Mouse (Mus musculus): ENCODE measurements at regions not wholly inside any gene's neighbourhood (a gene's known extent, or its start where the extent isn't known, plus 50 kb on each side); places are given as distances from the start of the nearest gene placed in this dataset.
A peak's percentile ranks its signal among the peaks of the same experiment; 100 is the strongest.

- DNase-seq (ENCODE audit: low read depth), result peak; percentile 56
- TF ChIP-seq CTCF (IDR thresholded peaks at IDR 0.05; ENCODE audit: borderline replicate concordance, extremely low read depth, insufficient read depth, insufficient read length), result no peak
- TF ChIP-seq POLR2A (IDR thresholded peaks at IDR 0.05; ENCODE audit: borderline replicate concordance, extremely low read depth, insufficient read depth, insufficient read length, poor library complexity, severe bottlenecking), result no peak
These were observed 420.3 kb upstream of the Cdh6 start for GRCm38 (mm10) chr15:13593823-13594222.

GRCm38 (mm10) chr15:13590864-13591263, 417.4 kb upstream of the Cdh6 start:
- no peak for TF ChIP-seq POLR2A (IDR thresholded peaks at IDR 0.05; ENCODE audit: borderline replicate concordance, extremely low read depth, insufficient read depth, insufficient read length, poor library complexity, severe bottlenecking)
- no peak for TF ChIP-seq CTCF (IDR thresholded peaks at IDR 0.05; ENCODE audit: borderline replicate concordance, extremely low read depth, insufficient read depth, insufficient read length)
- no peak for DNase-seq (ENCODE audit: low read depth)

GRCm38 (mm10) chr15:13583300-13583699, 409.8 kb upstream of the Cdh6 start:
- TF ChIP-seq POLR2A (IDR thresholded peaks at IDR 0.05; ENCODE audit: borderline replicate concordance, extremely low read depth, insufficient read depth, insufficient read length, poor library complexity, severe bottlenecking), result no peak
- TF ChIP-seq CTCF (IDR thresholded peaks at IDR 0.05; ENCODE audit: borderline replicate concordance, extremely low read depth, insufficient read depth, insufficient read length), result no peak

GRCm38 (mm10) chr15:13582134-13582533, 408.7 kb upstream of the Cdh6 start:
- no peak for DNase-seq (ENCODE audit: low read depth)
- TF ChIP-seq POLR2A (IDR thresholded peaks at IDR 0.05; ENCODE audit: borderline replicate concordance, extremely low read depth, insufficient read depth, insufficient read length, poor library complexity, severe bottlenecking), result no peak

More at GRCm38 (mm10) chr15:13583300-13583699, 409.8 kb upstream of the Cdh6 start:
- peak; percentile 42 for DNase-seq (ENCODE audit: low read depth)

GRCm38 (mm10) chr15:13573621-13574020, 400.1 kb upstream of the Cdh6 start:
- TF ChIP-seq CTCF (IDR thresholded peaks at IDR 0.05; ENCODE audit: borderline replicate concordance, extremely low read depth, insufficient read depth, insufficient read length), result no peak
- TF ChIP-seq POLR2A (IDR thresholded peaks at IDR 0.05; ENCODE audit: borderline replicate concordance, extremely low read depth, insufficient read depth, insufficient read length, poor library complexity, severe bottlenecking), result no peak
- DNase-seq (ENCODE audit: low read depth), result no peak

GRCm38 (mm10) chr15:13560920-13561319, 387.4 kb upstream of the Cdh6 start:
- TF ChIP-seq CTCF (IDR thresholded peaks at IDR 0.05; ENCODE audit: borderline replicate concordance, extremely low read depth, insufficient read depth, insufficient read length) (no peak), POLR2A (IDR thresholded peaks at IDR 0.05; ENCODE audit: borderline replicate concordance, extremely low read depth, insufficient read depth, insufficient read length, poor library complexity, severe bottlenecking) (no peak)
- DNase-seq (ENCODE audit: low read depth), result peak; percentile 58

- DNase-seq (ENCODE audit: low read depth), result peak; percentile 27
- TF ChIP-seq POLR2A (IDR thresholded peaks at IDR 0.05; ENCODE audit: borderline replicate concordance, extremely low read depth, insufficient read depth, insufficient read length, poor library complexity, severe bottlenecking) (no peak), CTCF (IDR thresholded peaks at IDR 0.05; ENCODE audit: borderline replicate concordance, extremely low read depth, insufficient read depth, insufficient read length) (no peak)
These were observed 375.8 kb upstream of the Cdh6 start for GRCm38 (mm10) chr15:13549207-13549837.

GRCm38 (mm10) chr15:13540026-13540425, 366.6 kb upstream of the Cdh6 start:
- DNase-seq (ENCODE audit: low read depth), result peak; percentile 56
- TF ChIP-seq POLR2A (IDR thresholded peaks at IDR 0.05; ENCODE audit: borderline replicate concordance, extremely low read depth, insufficient read depth, insufficient read length, poor library complexity, severe bottlenecking) (no peak), CTCF (IDR thresholded peaks at IDR 0.05; ENCODE audit: borderline replicate concordance, extremely low read depth, insufficient read depth, insufficient read length) (no peak)

- DNase-seq (ENCODE audit: low read depth), result no peak
- TF ChIP-seq CTCF (IDR thresholded peaks at IDR 0.05; ENCODE audit: borderline replicate concordance, extremely low read depth, insufficient read depth, insufficient read length), result no peak
- TF ChIP-seq POLR2A (IDR thresholded peaks at IDR 0.05; ENCODE audit: borderline replicate concordance, extremely low read depth, insufficient read depth, insufficient read length, poor library complexity, severe bottlenecking), result no peak
These were observed 360.5 kb upstream of the Cdh6 start for GRCm38 (mm10) chr15:13534017-13534416.

- no peak for DNase-seq (ENCODE audit: low read depth)
- no peak for TF ChIP-seq POLR2A (IDR thresholded peaks at IDR 0.05; ENCODE audit: borderline replicate concordance, extremely low read depth, insufficient read depth, insufficient read length, poor library complexity, severe bottlenecking)
- TF ChIP-seq CTCF (IDR thresholded peaks at IDR 0.05; ENCODE audit: borderline replicate concordance, extremely low read depth, insufficient read depth, insufficient read length), result no peak
These were observed 356.5 kb upstream of the Cdh6 start for GRCm38 (mm10) chr15:13529960-13530359.

GRCm38 (mm10) chr15:13529050-13529449, 355.6 kb upstream of the Cdh6 start:
- TF ChIP-seq CTCF (IDR thresholded peaks at IDR 0.05; ENCODE audit: borderline replicate concordance, extremely low read depth, insufficient read depth, insufficient read length), result no peak
- TF ChIP-seq POLR2A (IDR thresholded peaks at IDR 0.05; ENCODE audit: borderline replicate concordance, extremely low read depth, insufficient read depth, insufficient read length, poor library complexity, severe bottlenecking), result no peak
- no peak for DNase-seq (ENCODE audit: low read depth)

All from brain, embryonic 14.5 days (tissue).